Mouse (Mus musculus) lung, adult 2 months (tissue): ENCODE data around the gene 3830406C13Rik. TPM values are rescaled to one million over a fixed set of nuclear protein-coding genes. Genes with fewer than 3 reads are reported as not detected.
"Not testable (repeated sequence)": the region's sequence is repeated elsewhere in the genome, so short reads cannot be mapped to it uniquely, and the experiment has no call there.

Experiments used
- DNase-seq: peaks from one replicate; pipeline ENCODE4 v3.0.0; 2022
- H3K4me1 ChIP-seq: fragments of 200-500 bp; 2 replicates; pipeline ENCODE4 v1.6.1; 2011; ENCODE audit warnings: low read length; ENCODE audit not compliant: control insufficient read depth, insufficient read depth
- H3K4me3 ChIP-seq: fragments of 200-500 bp; replicated peaks from 2 replicates; pipeline ENCODE3; 2011; ENCODE audit warnings: low read depth, mild to moderate bottlenecking, control low read depth, low read length; ENCODE audit errors: extremely low read depth
- CTCF ChIP-seq: fragments of 200-500 bp; IDR thresholded peaks from 2 replicates; pipeline ENCODE4 v1.5.1; 2011; ENCODE audit warnings: mild to moderate bottlenecking, low read length, control low read depth; ENCODE audit not compliant: insufficient read depth
- POLR2A ChIP-seq: fragments of 200-500 bp; IDR thresholded peaks from 2 replicates; pipeline ENCODE4 v1.6.1; 2011; ENCODE audit warnings: low read depth, mild to moderate bottlenecking, control low read depth, low read length, borderline replicate concordance; ENCODE audit errors: extremely low read depth
- WGBS: fragments of 180-500 bp; shearing (Covaris S2); methylation state at CpG from one replicate; pipeline ENCODE4 v1.1.7; 2018; 5-methylcytosine and 5-hydroxymethylcytosine counted together
- polyA plus RNA-seq: library from polyadenylated mRNA; depleted of rRNA; stranded (reverse); fragments of >200 nt; gene quantifications from 2 replicates; pipeline ENCODE4 v1.2.3, GENCODE M21; 2012; rRNA removed

3830406C13Rik gene
- 4.5 and 7.5 TPM in 2 replicates for polyA plus RNA-seq

DNA sequence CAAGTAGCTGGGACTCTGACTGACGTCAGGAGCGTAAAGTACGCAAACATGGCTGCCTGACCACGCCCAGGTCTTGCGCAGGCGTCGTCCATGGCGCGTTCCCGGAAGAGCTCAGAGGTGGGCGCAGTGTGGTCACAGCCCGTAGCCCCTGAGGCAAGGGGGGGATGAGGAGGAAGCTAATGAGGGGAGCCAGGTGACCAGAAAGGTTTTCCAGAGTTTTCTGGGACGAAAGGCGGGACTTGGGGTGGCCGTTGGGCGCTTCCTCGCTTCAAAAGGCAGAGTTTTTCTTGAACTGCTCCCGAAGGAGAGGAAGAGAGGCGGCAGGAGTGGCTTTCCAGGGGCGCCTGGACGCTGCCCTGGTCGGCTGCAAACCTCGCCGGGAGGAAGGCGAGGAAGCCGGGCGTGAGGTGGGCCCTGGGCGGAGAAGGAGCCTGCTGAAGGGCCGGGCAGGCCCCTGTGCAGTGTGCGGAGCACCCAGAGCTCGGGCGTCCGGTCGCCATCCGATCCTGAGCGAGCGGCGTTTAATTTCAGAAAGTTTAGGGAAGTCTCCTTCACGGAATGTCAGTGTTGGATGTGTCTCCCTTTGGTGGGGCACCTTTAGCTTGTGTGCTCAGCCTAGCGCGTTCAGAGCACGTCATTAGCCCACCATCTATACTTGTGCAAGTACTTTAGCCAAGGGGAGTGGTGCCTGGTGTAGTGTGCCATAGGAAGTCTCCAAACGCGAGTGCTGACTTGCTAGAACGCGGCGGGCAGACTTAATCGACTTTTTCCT lies at the start of gene 3830406C13Rik:
Gene 3830406C13Rik (plus strand): TSS at position 33 of the 772 bp plus-strand sequence.
- TF ChIP-seq CTCF (no peak), POLR2A (peak; percentile 96)
- peak; percentile 85 for DNase-seq
- Histone ChIP-seq H3K4me3 (peak within 1 kb of the TSS; percentile 87), H3K4me1 (no peaks in the 10 kb centered on the region)
- WGBS, result under 1% methylated on average over 48 of the region's 48 CpGs

DNA sequence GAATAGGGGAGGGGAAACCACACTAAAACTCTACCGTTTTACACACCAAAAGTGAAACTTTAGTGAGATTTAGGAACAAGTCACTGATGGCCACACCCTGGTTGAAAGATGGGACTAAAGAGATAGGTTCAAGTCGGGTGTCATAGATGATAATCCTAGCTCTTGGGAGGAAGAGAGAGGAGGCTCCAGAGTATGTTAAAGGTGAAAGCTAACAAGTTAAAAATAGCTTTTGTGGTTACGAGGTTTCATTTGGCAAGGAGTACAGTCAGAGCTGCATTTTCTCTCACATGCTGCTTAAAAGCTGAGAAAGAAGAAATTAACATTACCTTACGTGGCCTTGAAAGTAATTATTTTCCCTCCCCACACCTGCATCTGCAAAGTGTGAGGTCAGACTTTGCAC lies 40.2 kb upstream of the 3830406C13Rik start:
- no peaks in the 10 kb centered on the region for H3K4me1 ChIP-seq
- TF ChIP-seq CTCF (no peak), POLR2A (no peak)
- no peak overlapping the region for H3K4me3 ChIP-seq
- 53% methylated on average over 4 of the region's 4 CpGs for WGBS
- no peak for DNase-seq

DNA sequence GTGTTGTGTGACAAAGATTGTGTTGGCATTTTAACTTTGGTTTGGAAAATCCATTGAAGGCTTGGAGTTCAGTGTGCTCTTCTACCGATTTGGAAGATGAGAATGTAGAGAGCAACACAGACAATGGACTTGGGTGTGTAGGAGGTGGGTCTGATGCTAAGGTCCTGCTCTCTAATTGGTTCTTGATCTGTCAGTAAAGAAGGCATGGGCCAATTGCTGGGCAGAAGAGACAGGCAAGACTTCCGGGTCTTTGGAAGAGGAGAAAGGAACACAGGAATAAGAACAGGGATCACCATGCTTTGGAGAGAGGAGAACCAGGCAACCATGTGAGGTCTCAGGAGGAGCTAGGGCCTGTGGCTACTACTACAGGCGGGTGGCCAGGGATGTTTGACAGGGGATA lies 7.9 kb upstream of the 3830406C13Rik start:
- no peak for TF ChIP-seq CTCF
- no peak for TF ChIP-seq POLR2A
- WGBS, result 65% methylated on average over 3 of the region's 3 CpGs

DNA sequence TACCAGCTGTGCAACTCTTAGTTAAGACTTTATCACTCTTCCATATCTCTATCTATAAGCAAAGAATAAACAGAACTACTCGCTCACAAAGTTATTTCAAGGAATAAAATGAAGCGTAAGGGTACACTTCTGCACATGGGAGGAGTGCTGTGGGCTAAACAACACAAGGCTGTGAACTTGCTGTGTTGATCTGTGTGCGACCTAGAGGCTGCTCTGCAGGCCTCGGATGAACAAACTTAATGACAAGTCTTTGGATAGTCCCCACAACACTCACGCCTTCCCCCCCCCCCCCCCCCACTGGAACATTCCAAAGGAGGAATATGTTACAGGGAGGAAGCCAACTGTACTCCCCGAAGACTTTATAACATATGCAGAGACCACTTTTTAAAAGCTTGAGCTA lies 332 bp upstream of the 3830406C13Rik start, which contains the start of gene Gm49355:
Gene Gm49355 (plus strand): TSS at position 336 of the 400 bp plus-strand sequence.
- DNase-seq, result no peak
- Histone ChIP-seq H3K4me1 (no peaks in the 10 kb centered on the region), H3K4me3 (peak within 1 kb of the TSS; percentile 87)
- whole genome bisulfite sequencing, result 66% methylated on average over 6 of the region's 6 CpGs
- TF ChIP-seq POLR2A, result no peak
- TF ChIP-seq CTCF, result no peak

More for the DNA sequence above, 7.9 kb upstream of the 3830406C13Rik start:
- Histone ChIP-seq H3K4me1 (no peaks in the 10 kb centered on the region), H3K4me3 (no peak overlapping the region)
- no peak for DNase-seq

DNA sequence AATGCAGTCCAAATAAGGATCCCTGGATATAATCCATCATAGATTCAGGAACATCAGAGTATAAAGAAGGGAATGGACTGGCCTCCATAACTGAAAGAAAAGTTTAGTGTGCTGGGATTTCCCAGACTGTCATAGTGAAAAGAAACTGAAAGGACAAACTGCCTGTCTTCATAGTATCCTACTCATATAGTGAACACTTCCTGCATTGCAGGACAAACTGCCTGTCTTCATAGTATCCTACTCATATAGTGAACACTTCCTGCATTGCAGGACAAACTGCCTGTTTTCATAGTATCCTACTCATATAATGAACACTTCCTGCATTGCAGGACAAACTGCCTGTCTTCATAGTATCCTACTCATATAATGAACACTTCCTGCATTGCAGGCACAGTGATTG lies 5.8 kb downstream of the 3830406C13Rik start:
- H3K4me1 ChIP-seq, H3K4me3 ChIP-seq, DNase-seq: not testable (repeated sequence)

DNA sequence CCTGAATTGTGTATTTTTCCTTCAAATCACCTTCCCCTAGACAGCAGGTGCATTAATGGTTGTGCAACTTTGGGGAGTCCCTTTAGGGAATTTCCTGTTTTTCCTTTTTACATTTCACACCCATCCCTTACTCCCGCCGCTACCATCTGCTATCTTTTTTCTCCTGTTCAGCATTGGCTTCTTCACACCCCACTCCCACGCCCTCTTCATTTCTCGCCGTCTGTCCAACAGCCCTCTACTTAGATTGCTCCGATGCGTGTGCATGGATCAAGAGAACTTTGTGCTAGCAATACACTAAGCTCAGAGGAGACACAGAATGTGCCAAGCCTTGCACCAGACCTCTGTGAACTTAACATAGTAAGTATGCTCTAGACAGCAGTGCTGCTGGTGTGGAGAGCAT lies 12.4 kb downstream of the 3830406C13Rik start:
- TF ChIP-seq POLR2A, result no peak
- no peak for TF ChIP-seq CTCF
- 89% methylated on average over 7 of the region's 7 CpGs for WGBS
- DNase-seq, result no peak
- Histone ChIP-seq H3K4me1 (no peaks in the 10 kb centered on the region), H3K4me3 (no peak overlapping the region)

DNA sequence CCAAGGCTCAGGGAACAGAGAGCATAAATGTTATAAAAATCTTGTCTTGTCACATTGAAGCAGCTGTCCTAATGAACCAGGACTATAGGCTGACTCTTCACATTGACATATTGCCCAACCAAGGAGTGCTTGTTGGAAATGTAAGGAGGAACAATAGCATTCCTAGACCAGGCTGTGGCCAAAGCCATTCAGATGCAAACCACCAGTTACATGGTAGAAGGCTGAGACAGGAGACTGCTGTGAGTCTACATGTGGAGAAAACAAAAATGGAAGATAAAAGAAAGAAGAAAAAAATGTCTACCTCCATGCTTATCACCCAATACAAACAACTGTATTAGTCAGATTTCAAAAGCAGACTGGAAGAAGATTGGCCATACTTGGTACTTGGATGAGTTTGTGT lies 15.2 kb downstream of the 3830406C13Rik start:
- no peak for DNase-seq
- TF ChIP-seq CTCF, result no peak
- TF ChIP-seq POLR2A, result no peak
- no peak overlapping the region for H3K4me3 ChIP-seq
- no peaks in the 10 kb centered on the region for H3K4me1 ChIP-seq

DNA sequence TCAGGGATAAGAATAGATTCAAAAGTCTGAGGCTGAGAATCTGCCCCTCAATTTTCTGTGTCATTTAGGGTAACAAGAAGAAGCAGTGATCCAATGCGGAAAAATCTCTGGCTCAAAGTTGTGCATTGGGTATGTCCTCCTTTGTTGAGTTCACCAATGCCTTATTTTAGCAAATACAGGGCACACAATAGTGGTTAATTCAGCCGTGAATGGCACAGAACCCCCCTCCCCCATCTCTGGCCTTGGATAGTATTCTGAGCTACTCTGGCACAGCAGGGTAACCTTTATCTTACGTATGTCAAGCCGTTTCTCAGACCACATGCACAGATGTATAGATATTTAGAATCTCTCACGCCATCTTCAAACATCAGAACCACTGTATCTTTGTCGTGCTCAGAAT lies 15.7 kb downstream of the 3830406C13Rik start:
- Histone ChIP-seq H3K4me1 (no peaks in the 10 kb centered on the region), H3K4me3 (no peak overlapping the region)
- no peak for DNase-seq
- 85% methylated on average over 6 of the region's 6 CpGs for WGBS
- no peak for TF ChIP-seq CTCF
- no peak for TF ChIP-seq POLR2A

DNA sequence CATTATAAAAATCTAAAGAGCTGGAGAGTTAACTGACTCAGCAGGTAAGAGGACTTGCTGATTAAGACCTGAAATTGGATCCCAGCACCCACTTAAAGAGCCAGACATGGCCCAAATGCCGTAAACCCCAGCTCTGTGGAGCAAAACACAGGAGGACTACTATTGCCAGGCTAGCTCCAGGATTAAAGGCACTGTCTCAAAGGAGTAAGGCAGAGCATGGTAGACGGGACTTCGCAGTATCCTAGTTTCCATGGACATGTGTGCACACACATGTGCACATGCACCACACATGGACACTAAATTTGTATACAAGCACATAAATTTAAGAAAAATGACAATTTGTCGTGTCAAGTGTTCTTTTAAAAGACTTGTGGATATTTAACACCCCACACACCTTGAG lies 16.3 kb downstream of the 3830406C13Rik start:
- no peak for TF ChIP-seq POLR2A
- H3K4me1 ChIP-seq, result no peaks in the 10 kb centered on the region
- 82% methylated on average over 4 of the region's 4 CpGs for WGBS
- DNase-seq, result no peak
- no peak overlapping the region for H3K4me3 ChIP-seq

DNA sequence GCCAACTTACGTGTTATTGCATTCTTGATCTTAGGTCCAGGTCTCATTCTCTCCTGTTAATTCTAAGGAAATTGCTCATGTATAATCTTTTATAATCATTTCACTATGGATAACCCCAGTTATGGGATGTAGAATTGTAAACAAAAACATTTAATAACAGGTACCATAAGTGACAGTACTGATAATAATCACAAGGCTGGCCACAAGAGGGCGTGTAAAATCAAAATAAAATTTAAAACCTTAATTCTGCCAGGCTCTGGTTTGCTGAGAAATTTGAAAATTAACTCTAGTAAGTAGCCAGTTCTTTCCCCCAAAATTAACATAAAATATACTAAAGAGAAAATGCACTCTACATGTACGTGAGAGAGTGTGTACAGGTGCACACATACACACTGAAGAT lies 16.7 kb downstream of the 3830406C13Rik start:
- H3K4me3 ChIP-seq, result no peak overlapping the region
- DNase-seq, result no peak
- 75% methylated on average over 3 of the region's 3 CpGs for WGBS

DNA sequence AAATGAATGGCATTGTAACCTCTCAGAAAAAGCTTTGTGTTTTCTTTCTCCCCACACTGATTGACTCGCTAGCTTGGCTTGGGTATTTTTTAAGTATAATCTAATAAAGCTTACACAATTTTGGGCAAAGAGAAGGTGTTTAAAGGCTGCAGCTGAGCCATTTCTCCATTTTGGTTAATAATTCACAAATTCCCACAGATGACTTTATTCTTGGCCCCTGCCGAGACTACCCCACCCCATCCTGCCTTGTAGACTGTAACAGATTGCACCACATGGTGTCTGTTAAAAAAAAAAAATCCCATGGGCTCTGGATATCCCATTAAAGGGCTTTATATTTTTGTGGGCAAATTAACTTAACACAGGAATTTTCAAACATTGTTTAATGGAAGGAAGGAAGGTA lies 19.1 kb downstream of the 3830406C13Rik start:
- no peak overlapping the region for H3K4me3 ChIP-seq
- DNase-seq, result no peak
- no peaks in the 10 kb centered on the region for H3K4me1 ChIP-seq
- TF ChIP-seq CTCF (no peak), POLR2A (no peak)
- WGBS, result 41% methylated on average over 2 of the region's 2 CpGs

More for the DNA sequence above, 16.7 kb downstream of the 3830406C13Rik start:
- TF ChIP-seq CTCF (no peak), POLR2A (no peak)
- H3K4me1 ChIP-seq, result no peaks in the 10 kb centered on the region
